Mouse (Mus musculus): ENCODE measurements around the gene Sprn.
A peak's percentile ranks its signal among the peaks of the same experiment; 100 is the strongest.

GRCm38 (mm10) chr7:140141350-140141749, 13.3 kb downstream of the Sprn start:
- TF ChIP-seq POLR2A (IDR thresholded peaks at IDR 0.05; ENCODE audit: control insufficient read depth, low read depth, low read length) (no peak), CTCF (IDR thresholded peaks at IDR 0.05; ENCODE audit: control insufficient read depth, insufficient read depth, insufficient replicate concordance, low read depth, low read length) (peak; percentile 52; the same call in 1 of the 2 replicates)
